Mouse (Mus musculus) ovary, adult 2 months (tissue): ENCODE measurements around the gene Mettl9. TPM values are rescaled to one million over a fixed set of nuclear protein-coding genes. Genes with fewer than 3 reads are reported as not detected.

ENCODE experiments used
- polyA plus RNA-seq: library from polyadenylated mRNA; depleted of rRNA; stranded (reverse); fragments of >200 nt; gene quantifications from 2 replicates; pipeline ENCODE4 v1.2.3, GENCODE M21; 2012; rRNA removed

Gene Mettl9
- polyA plus RNA-seq = 35.3 and 51.4 TPM in 2 replicates

GRCm38 (mm10) chr7:121033856-121034652 is at the start of gene Mettl9:
Gene Mettl9 (plus strand): TSS chr7:121034445.

DNA sequence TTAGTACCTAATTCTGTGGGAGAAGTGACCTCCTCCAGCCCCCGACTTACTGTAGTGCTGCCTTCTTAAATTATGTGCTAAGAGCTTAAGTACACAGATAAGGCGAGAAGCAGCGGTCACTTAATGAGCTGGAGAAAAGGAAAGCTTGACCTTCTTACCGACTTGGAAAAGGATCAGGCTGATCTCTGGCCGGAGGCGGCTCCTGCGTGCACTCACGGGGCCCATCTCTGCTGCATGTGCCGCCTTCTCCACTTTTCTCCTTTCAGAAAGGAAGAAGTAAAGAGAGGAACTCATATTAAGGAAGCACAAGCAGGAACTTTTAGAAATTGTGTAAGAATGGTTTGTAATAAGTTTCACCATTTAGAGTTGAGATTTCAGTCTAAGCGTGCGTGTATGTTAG is 40.0 kb downstream of the Mettl9 start, which contains the start of gene Igsf6:
Igsf6 (minus strand) TSS at position 292 of the 400 bp plus-strand sequence.

DNA sequence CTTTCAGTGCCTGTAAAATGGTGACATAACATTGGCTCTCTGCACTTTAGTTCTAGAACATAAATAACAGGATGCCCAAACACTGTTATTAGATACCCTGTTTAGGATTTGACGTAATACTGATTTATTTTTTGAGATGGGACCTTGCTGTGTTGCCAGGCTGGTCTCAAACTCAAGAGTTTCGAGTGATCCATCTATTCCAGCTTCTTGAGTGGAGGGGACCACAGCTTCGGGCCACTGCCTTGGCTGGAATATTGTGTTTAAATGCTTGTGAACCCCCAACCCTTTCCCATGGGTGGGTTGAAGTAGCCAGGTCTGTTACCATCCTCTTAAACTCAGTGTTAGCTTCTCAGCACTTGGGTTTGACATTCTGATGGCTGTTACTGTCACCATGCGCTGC is 47.1 kb downstream of the Mettl9 start, which contains the start of gene Otoa:
Otoa (plus strand) TSS at position 301 of the 400 bp plus-strand sequence.

Other genes starting within 250 kb of the Mettl9 start
- gene Gm5737, start 222.1 kb upstream of the Mettl9 start, polyA plus RNA-seq = 0.67 and 1.1 TPM in 2 replicates
- 48.4 and 59.3 TPM in 2 replicates for gene Eef2k, start 191.6 kb upstream of the Mettl9 start, polyA plus RNA-seq
- gene Polr3e, start 116.7 kb upstream of the Mettl9 start, polyA plus RNA-seq = 29.7 and 31.4 TPM in 2 replicates
- 12.5 and 21.6 TPM in 2 replicates for gene Cdr2, start 52.1 kb upstream of the Mettl9 start, polyA plus RNA-seq
- 0.41 and 0.52 TPM in 2 replicates for gene Mfsd13b, start 51.9 kb upstream of the Mettl9 start, polyA plus RNA-seq
- 0.93 and 1.2 TPM in 2 replicates for gene Igsf6, start 40.1 kb downstream of the Mettl9 start, polyA plus RNA-seq
- 0.31 and 0.33 TPM in 2 replicates for gene Otoa, start 47.2 kb downstream of the Mettl9 start, polyA plus RNA-seq